Mouse (Mus musculus) gastrocnemius, postnatal 36 days (tissue): ENCODE data around the gene Sstr4. TPM values are rescaled to one million over a fixed set of nuclear protein-coding genes. Genes with fewer than 3 reads are reported as not detected.

Source experiments
- DNase-seq, 2 experiments: peaks; one replicate each; pipeline ENCODE4 v3.0.0; 2022
- intact Hi-C: fragments of 180-260 bp; cut with DNase I; formaldehyde crosslinking; loops from one replicate; pipeline ENCODE4 v1.15.1; 2025
- long read RNA-seq, 2 experiments: library from polyadenylated mRNA; stranded (forward); transcript quantifications; one replicate each; pipeline ENCODE4 v2.0.0; 2021
- total RNA-seq, 2 experiments: library from RNA; stranded (reverse); gene quantifications; 2 replicates each; pipeline ENCODE4 v1.2.3; 2021

Gene Sstr4
- under 1 TPM in 1 of 2 experiments, not detected in 1; 0.52 TPM for total RNA-seq
- long read RNA-seq, experiment 1: 0 reads
- long read RNA-seq, experiment 2: 0 reads

DNA sequence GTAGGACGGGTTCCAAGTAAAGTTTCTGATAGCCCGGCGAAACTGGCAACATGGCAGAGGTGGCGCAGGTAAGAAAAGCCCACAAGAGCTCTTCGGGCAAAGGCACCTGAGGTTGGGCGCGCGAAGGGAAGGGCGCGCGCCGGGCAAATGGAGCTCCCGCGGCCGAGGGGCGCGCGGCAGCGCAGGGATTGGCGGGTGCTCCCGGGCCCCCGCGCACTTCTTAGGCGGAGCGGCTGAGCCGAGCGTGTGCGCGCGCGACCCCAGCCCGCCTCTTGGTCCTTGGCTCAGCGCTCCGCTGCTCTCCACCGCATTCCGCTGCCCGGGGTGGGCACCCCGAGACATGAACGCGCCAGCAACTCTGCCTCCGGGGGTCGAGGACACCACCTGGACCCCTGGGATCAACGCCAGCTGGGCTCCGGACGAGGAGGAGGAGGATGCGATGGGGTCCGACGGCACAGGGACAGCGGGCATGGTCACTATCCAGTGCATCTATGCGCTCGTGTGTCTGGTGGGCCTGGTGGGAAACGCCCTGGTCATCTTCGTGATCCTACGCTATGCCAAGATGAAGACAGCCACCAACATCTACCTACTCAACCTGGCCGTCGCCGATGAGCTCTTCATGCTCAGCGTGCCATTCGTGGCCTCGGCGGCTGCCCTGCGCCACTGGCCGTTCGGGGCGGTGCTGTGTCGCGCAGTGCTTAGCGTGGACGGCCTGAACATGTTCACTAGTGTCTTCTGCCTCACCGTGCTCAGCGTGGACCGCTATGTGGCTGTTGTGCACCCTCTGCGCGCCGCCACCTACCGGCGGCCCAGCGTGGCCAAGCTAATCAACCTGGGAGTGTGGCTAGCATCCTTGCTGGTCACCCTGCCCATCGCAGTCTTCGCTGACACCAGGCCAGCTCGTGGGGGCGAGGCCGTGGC, at the start of gene Sstr4:
TSS of gene Sstr4 (plus strand) at position 214 of the 921 bp plus-strand sequence.
- peak; percentile 55 to 57 for DNase-seq
- intact Hi-C loops: loop anchor here (5.0 kb wide), 1 partner anchor 273 kb away; no protein-coding TSS in a partner anchor

DNA sequence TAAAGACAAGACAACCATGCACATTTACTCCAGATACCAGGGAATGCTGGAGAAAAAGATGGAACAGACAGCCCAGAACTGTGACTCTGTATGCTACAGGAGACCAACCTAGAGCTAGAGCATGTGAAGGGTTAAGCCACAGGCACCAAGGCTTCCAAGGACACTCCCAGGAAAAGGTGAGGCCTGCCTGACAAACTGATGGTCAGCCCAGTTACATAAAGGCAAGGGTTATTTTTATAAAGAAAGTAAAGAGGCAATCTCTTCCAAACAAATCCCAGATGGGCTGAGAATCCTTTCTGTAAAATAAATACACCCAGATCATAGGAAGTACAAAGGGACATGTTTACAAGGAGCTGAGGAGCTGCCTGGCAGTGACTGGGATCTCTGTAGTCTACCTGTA, 49.8 kb upstream of the Sstr4 start:
- intact Hi-C loops: no loop called here
- DNase-seq: no peak

DNA sequence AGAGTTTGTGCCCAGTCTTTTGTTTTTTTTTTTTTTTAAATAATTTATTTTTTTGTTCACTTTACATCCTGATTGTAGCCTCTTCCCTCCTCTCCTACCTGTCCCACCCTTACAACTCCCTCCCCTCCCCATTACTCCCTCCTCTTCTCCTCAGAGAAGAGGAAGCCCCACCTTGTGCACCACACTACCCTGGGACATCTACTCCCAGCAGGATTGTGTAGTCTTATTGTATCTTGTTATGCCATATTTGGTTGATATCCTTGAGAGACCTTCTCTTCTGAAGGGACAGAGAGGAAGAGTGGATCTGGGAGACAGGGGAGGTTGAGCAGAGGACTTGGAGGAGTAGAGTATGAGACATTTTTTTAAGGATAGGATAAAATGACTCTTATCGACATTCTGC, 48.2 kb upstream of the Sstr4 start:
- DNase-seq: no peak
- intact Hi-C loops: no loop called here

DNA sequence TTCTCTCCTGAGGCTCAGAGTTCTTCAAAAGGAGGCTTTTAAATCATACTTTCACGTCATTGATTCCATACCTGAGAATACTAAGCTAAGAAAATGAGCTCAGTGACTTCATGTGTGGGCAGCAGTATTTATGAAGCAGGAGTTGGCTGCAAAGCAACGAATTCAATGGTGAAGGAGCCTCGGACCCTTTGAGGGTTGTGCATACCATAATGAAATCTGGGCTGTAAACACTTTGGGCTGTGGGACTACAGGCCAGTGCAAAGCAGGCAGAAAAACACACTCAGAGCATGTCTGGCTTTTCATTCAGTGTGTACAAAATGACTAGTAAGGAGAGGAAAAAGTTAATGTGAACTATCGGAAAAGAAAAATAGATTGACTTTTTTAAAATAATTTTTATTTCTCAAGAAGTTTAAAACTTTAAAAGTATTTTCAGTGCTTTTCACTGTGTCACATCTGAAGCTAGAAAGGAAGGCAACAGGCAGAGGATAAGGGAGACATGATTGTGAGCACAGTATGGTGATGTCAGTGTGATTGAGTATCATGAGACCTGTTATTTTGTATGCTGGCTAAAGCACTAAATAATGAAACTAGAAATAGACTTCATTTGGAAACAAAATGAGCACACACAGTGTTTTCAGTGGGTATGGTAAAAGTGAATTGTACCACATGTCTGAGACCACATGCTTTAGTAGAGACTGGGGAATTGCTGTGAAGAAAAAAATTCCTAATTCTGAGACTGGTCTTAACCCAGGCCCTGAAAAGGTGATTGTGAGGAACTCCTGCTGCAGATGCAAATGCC, 45.4 kb upstream of the Sstr4 start:
- DNase-seq: no peak
- intact Hi-C loops: no loop called here

DNA sequence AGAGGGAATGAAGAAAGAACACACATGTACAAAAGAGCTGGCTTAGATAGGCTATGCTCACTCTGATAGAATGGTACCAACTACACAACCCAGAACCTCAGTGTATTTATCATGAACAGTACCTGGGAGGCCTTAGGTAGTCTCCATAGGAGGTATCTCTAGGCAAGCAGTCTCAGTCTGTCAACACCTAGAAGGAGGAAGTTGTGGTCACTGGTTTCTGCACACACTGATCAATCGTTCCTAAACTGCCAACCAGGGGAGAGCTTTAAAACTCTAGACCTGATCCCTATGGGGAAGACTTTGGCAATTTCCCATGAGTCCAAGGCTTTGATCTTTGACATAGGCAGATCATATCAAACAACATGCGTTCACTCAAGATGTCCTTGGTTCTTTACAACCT, 44.7 kb upstream of the Sstr4 start:
- intact Hi-C loops: no loop called here
- DNase-seq: no peak

DNA sequence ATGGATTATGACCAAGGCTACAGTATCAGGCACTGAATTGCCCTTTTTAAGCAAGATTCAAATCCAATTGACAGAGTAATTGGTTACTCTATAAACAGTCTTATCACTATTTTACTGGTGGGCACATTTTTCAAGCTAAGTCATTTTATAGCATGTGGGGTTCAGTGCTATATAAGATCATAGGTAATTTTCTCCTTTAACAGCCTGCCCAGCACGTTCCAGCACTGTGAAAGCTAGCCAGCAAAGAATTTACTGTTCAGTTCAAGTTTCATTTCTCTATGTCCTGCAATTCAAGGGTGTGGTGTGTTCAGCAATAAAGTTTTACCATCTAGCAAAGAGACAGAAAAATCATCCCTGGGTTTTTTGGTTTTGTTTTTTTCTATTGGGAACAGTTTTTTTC, 42.5 kb upstream of the Sstr4 start:
- intact Hi-C loops: no loop called here
- no peak for DNase-seq

DNA sequence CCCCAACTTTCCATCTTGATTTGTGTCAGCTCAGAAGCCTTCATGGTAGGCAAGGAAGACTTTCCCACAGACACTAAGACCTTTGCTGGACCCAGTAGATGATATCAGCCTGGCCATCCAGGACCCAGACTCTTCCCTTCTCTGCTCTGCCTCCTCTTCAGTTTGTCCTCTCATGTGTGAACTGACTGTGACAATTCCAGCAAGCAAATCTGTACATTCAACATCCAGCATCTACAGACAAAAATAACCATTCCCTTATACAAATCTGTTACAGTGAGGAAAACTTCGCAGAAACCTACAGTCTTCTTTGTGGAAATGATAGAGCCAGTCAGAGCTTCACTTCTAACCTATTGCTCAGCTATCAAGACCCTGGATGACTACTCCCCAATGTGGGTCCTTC, 38.0 kb upstream of the Sstr4 start:
- intact Hi-C loops: no loop called here
- no peak for DNase-seq

DNA sequence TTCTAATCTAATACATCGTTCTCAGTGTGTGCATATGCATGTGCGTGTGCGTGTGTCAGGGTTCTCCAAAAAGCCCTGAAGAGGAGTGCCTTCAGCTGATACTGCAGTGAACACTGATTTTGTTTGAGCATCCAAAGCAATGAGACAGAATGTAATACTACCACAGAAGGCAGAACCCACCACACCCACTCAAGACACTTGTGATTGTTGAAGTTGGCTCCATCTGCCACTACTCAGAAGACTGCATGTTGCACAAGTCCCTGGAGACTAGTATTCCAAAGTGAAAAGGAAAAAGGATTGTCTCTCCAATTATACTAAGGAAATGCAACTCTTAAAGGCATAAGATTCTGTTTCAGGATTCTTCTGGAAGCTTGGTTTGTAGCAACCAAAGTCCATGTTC, 30.6 kb upstream of the Sstr4 start:
- intact Hi-C loops: no loop called here
- no peak for DNase-seq

DNA sequence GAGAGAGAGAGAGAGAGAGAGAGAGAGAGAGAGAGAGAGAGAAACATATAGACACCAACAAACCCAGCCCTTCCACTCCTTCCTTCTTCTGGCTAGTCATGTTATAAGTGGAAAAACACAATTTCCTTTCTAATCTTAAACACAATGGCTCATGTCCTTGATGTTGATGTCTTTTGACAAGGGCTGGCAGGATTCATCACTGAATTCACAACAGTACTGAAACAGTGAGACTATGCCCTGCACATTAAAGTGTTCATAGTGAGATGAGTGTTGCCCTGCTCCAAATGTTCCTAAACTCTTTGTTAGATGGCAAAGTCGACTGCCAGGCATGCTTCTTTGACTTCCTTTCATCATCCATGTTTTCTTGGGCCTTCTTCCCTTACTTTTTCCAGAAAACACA, 29.9 kb upstream of the Sstr4 start:
- DNase-seq: no peak
- intact Hi-C loops: no loop called here

DNA sequence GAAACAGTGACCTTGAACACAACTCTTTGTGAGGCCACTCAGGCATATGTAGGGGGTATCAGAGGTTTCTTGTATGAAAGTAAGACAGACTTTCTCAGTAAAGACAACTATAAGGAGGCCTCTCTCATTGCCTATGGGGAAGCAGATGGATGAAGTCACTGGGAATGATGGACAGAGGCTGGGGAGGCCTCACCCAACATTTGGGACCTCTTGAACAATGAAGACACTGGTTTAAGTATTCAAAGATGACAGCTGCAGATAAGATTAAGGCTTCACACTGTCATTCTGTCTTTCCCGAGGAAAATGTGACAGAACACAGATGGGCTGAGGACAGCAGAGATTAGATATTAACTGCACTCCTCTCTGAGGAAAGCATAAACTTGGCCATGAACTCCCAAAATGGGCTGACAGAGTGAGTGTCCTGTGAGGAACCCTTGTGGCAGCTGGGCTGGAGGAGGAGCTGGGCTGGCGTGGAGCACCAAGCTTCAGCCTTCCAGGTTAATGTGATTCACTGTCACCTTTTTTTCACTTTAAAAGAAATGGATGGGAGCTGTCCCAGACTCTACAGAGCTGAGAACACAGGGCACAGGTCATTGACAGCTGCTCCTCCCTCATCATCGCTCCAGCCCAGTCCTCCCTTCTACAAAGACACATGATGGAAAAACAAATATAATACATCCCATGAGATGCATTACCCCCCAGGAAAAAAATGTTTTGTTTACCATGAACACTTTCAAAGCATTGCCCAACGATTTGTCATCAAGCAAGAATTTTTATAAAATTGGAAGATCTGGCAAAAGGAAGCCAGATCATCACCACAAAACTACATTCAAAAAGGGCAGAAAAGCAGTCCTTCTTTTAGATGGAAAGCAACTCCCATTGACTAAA, 23.2 kb upstream of the Sstr4 start:
- intact Hi-C loops: no loop called here
- DNase-seq: no peak

DNA sequence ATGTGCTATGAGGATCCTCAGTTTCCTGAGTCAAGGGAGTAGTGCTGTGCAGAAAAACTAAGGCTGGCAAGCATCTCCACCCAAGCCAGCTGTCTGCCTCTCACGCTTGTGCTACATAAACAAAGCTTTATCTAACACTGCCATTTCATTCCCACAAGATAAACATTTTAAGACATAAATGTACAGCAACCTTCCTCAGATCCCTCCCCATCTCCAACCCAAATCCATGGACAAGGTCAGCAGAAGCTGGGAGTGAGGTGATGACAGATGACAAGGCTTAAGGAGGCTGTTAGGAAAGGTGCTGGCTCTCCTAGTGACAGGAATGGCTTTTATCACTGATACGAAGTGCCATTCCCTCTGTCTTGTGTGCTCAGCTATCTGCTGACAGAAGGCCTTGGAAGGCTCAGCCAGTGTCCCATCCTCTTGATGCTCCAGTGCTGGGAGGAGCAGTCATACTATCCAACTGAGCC, 21.5 kb upstream of the Sstr4 start:
- no peak for DNase-seq
- intact Hi-C loops: no loop called here

DNA sequence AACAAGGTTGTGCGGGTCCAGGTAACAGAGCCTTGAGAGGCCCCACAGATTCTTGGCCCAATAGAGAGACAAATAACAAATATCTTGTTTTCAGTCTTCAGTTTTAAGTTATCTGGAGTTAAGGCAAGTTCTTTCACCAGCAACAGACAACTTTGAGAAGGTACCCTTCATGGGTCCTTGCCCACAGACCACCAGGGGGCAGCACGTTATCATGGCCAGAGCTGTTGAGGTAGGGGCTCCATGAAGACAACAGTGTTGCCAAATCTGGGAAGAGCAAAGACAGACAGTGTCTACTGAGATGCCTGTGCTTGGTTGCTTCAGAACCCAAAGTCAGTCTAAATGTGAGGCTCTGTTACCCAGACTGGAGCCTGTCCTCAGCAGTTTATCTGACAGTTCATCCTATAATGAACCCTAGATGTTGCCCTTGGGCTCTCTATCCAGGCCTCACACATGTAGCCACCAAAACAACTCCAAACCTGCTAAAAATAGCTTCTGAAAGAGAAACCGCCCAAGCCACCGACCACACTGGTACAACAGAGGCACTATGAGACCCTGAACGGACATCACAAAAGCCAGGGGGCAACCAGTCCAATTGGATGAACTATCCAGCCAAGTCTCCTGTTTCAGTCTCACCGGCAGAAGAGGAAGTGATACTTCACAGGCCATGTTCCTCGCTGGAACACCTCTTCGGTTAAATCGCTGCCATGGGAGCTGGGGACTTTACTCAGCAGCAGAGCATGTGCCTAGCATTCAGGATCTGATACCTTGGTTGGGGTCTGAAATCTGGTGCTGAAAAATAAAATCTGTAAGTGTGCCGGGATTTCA, 19.6 kb upstream of the Sstr4 start:
- intact Hi-C loops: loop anchor here (5.0 kb wide), 1 partner anchor 197 kb away; no protein-coding TSS in a partner anchor
- DNase-seq: peak in 1 of 2 experiments; percentile 32

DNA sequence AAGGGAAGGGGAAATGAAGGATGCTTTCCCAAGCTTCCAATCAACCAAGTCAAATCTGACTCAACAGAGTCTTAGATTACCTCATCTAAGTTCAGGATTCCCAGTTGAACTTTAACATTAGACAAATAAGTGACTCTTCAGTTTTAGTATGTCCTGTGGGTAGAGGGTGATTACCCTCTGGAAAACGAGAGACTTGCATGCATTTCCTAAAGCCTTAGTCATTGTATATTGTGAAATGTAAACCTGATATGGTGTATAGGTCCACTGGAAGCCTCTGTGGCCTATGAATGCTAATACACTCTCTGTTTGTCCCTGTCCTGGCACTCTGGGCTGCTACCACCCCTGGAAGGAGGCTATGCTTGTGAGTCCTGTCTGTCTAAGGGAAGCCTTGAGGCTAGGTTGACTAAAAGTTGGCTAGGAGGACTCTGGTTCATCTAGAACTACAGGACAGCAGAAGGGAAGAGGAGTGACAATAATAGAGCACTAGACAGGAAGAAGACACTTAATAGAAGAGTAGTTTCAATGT, 16.3 kb upstream of the Sstr4 start:
- no peak for DNase-seq
- intact Hi-C loops: loop anchor here (5.0 kb wide), 1 partner anchor 193 kb away; no protein-coding TSS in a partner anchor

DNA sequence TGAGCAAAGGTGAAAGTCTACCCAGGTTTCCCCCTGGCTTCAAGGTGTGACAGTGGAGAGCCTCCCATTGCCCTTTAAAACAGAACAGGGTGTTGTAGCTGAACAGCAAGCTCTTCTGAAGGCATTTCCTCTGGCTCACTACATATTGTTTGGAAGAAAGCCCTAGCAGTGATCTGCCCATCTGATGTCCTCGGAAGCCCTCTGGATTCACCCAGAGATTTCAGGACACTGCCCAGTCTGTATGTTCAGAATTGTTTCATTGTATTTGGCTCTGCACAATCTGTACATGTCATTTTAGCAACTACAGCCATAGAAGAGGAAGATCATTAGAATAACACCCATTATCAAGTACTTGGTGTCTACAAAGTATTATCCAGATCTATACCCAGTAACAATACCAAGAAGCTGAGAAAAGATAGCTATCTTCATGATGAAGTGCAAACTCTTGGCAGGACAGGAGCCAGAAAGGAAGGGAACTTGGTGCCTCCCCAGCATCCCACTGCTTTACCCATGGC, 15.2 kb upstream of the Sstr4 start:
- no peak for DNase-seq
- intact Hi-C loops: loop anchor here (5.0 kb wide), 1 partner anchor 192 kb away; no protein-coding TSS in a partner anchor

DNA sequence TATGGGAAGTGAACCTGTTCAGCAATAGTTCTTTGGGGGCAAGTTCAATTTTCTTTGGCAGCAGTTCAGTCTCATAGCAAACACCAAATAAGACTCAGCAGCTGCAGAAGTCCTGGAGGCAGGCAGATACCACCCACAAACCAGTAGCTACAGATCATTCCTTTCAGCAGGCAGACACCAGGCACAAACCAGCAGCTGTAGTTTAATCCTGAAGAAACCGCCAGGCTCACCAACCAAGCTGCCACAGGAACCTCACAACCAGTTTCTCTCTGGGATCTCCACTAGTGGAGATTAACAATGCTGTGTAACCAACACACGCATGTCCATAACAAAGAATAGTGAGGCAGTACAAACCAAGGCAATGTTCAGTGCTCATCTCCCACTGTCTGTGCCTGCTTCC, 14.1 kb upstream of the Sstr4 start:
- intact Hi-C loops: no loop called here
- no peak for DNase-seq

DNA sequence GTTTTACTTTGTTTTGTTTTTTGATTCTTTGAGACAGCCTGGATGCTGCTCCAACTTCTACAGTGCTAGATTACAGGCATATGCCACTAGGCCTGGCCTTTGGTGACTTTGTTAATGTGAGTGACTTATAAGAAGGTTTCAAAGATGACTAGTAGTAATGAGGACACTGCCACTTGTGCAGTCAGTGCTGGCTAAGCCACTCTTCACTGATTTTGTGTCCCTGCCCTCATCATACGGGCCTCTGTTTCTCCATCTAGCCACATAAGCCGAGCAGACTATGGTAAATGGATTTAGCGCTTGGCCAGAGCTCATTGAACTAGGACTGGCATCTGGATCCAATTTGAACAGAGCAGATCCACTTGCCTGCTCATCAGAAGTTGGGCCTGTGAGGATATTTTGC, 8.7 kb upstream of the Sstr4 start:
- intact Hi-C loops: no loop called here
- no peak for DNase-seq

DNA sequence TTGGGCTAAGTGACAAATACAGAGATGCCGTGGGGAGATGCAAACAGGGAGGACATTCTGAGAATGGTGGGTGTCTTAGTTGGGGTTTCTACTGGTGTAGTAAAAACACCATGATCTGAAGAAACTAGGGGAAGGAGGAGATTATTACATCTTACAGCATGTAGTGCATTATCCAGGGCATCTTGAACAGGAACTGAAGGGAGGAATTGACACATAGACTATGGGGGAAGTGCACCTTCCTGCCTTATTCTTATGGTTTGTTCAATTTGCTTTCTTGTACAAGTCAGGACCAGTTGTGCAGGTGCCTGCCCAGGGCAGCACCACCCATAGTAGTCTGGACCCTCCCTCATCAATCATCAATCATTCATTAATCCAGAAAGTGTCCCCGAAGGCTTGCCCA, 8.2 kb upstream of the Sstr4 start:
- intact Hi-C loops: no loop called here
- no peak for DNase-seq

DNA sequence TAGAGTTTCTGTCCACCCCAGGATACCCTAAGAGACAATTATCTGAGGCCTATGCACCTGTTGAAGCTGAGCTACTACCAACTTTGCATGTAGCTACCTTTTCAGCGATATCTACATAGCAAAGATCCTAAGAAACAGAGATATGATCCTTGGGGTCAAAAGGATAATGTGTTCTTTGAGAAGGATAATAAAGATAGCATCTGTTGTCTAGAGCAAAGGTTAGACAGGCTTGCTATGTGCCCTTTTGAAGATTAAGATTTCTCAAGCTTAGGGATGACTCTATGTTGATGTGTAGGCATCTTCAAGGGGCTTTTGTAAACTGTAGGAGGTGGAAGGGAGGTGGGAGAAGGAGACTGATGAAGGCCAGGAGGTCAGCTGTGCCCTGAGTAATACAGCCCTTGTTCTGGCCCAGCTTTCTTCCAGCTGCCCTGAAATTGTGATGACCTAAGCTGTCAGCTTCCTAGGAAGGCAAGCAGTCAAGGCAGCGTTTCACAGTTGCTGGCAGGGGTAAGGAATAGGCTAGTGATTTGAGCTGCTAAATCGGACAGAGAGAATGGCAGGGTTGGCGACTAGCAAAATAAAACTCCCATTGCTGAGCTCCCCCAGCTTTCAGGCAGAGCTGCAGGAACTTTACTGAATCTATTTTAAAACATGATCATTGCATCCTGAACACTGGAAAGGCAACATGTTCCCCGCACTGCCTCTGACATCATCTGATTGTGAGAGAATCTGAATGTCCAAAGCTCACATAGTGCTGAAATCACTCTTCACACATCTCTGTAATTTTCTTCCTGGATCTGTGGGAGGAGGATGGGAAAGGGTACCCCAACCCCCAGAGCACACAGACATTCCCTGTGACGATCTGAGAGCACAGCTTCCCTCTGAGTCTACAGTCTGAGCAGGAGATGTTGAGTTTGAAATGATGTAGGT, 7.2 kb upstream of the Sstr4 start:
- DNase-seq: no peak
- intact Hi-C loops: no loop called here
